Mouse (Mus musculus) retina, adult 2 months (tissue): Measurements from ENCODE around the gene Irf4.

ENCODE experiments used
- DNase-seq: peaks from one replicate; pipeline ENCODE4 v3.0.0-alpha.2; 2012; ENCODE audit warnings: low read depth, low spot score

The Irf4 gene

DNA sequence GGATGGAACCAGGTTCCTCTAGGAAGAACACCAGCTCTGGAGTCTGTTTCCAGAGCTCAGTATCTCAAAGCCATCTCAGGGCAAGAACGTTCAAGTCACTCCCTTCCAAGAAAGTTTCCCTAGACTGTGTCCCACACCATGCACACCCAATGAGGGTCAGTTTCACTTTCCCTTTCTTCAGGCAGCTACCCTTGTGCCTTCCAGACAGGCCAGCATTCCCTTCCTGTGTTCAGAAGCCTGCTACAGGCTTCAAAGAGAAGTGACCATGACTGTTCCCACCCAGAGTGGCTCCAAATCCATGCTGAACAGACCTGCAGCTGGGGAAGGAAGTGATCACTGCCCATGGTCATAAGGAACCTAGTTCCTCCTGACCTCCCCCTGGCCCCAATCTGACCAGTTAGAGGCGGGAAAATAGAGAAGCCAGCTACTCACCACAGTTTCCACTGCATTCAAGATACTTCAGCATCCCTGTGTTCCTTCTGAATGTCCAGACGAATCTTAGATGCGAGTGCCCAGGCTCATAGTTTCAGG, 10.7 kb upstream of the Irf4 start:
- DNase-seq, result no peak

DNA sequence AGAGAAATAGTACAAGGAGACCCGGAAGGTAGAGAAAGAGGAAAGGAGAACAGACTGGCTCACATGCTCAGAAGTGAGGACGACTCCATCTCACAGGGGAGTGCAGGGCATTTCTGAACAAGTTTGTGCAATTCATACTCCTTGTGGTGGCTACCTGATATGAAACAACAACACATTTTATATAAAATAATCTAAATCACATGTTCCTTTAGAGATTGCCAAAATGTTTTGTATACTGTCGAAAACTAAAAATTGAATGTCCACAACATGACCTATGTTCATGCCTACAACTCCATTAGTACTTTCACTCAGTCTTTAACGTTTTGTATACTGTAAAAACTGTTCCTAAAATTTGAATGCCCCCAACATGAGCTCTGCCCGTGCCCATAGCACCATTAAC, 7.9 kb upstream of the Irf4 start:
- DNase-seq, result no peak

DNA sequence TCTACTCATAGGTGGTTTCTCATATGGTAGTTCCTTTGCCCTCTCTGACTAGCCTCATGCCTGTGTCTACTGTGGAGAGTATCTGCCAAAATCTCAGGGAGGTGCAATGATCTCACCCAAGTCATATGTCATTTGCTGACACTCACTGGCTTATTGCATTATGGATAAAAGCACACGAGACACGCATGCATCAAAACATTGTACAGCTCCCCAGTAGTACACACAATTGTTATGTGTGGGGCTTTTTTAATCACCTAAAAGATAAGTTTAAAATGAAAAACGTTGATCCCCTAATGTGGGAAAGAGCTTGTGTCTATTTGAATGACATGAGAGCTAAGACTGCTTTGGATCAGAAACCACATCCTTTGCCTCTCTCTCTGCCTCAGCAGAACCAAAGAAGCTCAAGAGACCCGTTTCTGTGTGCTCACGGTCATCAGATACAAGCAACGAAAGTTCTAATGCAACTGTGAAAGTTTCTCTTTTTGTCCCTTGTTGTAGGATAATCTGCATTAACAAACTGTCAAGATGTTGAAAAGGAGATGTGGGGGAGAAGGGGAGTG, 6.5 kb upstream of the Irf4 start:
- DNase-seq, result no peak

DNA sequence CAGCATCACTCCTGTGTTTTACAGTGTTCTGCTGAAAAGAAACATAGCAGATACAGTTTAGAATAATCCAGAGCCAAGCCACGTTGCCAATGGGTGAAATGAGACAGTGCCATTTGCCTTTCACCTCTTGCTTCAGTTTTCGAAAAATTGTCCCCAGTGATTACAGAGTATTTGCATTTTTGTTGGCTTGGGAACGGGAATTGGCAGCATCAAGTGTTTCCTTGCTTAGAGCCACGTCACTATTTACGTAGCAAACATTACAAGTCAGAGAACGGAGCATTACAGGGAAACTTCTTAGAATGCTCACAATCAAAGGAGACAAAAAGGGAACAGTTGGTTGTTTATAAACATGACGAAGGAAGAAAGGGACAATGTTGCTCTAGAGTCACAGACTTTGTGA, 3.9 kb upstream of the Irf4 start:
- no peak for DNase-seq

DNA sequence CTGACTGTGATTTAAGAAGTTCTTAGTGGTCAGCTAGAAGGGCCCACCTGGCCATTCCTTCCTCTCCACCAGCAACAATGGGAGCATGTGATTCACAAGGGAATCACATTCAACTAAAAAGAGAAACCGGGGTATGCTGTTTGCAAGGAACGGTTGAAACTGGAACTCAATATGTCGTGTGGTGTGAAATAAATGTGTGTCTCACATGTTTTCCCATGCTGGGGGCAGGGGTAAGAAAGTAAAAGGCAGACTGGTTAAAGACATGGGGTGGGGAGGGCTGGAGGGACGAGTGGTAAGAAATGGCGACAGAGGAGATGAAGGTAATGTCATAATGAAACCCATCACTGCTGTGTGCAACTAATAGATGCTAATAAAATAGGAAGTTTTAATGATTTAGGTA, 2.0 kb upstream of the Irf4 start:
- DNase-seq, result no peak

DNA sequence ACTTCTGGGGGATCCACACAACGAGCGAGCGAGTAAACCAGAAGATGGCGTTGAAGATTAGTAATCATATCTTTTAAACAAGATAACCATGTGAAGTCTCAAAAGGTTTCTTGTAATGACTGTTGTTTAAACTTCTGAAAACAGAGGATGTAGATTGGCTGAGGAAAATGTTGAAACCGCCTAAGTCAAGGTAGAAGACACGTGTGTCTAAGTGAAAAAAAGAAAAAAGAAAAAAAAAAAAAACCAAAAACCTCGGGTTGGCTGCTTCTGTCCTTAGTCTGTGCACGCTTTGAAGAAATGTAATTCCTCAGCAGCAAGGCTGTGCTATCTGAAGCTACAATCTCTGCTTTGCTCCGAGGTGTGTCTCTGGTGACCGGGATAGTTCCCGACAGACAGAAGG, 1.5 kb upstream of the Irf4 start:
- DNase-seq, result no peak

DNA sequence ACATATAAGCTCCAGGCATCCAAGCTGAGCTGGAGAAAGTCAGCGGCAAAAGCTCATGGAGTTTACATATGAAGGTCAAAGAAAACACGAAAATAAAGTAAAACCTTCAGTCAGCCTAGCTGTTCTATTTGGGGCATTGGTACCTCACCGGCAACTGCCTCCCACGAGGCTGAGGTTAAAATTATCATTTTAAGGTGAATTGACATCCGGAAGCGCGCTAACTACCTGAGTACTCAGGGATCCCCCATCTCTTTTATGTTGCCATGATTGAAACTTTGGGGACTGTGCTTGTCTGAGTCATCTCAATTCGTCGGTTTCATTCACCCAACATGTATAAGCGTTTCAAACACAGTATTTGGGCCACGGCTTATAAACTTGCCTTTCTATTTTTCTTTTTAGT, 705 bp upstream of the Irf4 start:
- DNase-seq, result no peak

DNA sequence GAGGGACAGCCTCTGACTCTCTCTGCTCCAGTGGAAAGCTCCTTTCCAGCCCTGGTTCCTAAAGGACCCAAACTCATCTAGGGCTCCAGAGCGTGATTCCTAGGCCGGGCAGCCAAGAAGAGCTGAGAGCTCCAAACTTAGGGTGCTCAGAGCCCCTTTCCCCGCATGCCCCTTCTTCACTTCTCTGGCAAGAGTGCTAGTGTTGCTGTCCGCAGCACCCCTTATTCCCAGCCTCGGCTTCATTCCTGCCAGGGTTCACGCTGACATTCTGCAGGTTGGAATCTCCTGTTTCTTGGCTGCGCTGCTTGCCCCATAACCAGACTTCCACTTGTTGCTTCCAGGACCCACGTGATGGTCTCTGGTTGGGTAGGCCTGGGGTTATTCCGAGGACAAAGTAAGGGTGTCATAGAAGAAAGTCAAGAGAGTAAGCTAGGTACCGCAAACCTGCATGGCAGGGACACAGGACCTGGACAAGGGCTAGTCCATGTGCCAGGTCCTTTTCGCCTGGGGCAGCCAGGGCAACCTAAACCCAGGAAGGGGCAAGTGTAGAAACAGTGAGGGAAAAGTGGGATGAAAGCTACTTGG, 623 bp downstream of the Irf4 start:
- no peak for DNase-seq

DNA sequence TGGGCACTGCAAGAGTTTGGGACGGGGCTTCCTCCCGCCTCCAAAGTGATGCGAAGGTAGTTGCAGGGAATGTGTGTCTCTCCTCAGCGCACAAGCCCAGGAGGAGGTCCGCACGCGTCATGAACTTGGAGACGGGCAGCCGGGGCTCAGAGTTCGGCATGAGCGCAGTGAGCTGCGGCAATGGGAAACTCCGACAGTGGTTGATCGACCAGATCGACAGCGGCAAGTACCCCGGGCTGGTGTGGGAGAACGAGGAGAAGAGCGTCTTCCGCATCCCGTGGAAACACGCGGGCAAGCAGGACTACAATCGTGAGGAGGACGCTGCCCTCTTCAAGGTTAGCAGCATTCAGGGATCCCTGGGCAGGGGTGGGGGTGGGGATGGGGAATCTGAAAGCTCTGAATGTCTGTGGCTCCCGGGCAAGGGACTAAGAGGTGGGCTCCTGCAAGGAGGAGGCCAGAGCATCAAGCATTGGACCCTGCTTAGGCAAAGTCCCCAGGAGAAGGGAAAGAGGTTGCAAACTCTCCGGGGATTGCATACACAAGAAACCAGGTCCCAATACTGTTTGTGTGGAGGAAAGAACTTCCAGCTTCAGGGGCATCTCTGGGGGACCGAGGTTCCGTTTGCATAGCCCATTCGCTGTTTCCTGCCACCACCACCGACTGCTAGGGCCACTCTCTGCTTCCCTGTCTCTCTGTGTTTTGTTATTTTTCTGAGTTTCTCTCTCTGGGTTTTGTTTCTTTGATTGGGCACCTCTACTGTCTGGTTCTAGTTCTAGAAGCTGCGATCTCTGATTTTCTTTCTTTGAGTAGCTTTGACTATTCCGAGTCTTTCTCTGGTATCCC, 1.7 kb downstream of the Irf4 start:
- DNase-seq, result no peak

DNA sequence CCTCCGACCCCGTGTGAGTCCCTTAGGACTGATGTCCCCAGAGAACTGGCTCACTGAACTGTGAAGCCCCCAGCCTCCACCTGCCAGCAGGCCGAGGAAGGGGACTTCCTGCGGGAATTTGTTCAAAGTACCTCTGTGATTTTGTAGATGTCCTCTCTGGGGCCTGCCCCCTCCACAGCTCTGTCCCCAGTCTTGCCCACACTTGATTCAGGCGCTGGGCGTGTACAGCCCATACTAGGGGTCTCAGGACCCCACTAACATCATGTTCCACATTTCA, 2.2 kb downstream of the Irf4 start:
- no peak for DNase-seq

DNA sequence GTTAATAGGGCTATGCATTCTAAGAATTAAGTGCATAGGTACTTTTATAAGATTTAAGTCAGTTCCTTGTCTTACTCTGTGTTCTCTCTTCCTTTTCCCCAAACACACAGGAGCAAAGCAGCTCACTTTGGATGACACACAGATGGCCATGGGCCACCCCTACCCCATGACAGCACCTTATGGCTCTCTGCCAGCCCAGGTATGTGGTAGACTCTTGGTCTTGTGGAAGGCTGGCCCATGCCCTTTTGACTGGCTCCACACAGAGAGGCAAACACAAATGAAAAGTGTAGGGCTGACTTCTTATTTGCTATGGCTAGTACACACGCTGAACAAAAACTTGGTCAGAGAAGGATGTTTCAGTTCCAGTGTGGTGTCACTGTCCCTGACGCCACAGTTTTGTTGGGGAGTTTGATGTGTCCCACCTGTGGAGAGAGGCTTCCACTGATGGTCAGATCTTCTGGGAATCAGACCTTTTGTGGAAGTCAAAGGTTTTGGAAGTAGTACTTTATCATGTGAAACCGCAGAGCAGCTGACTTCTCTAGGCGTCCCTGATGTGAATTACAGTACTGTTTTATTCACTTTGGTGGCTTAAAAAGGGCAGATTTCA, 3.7 kb downstream of the Irf4 start:
- no peak for DNase-seq

DNA sequence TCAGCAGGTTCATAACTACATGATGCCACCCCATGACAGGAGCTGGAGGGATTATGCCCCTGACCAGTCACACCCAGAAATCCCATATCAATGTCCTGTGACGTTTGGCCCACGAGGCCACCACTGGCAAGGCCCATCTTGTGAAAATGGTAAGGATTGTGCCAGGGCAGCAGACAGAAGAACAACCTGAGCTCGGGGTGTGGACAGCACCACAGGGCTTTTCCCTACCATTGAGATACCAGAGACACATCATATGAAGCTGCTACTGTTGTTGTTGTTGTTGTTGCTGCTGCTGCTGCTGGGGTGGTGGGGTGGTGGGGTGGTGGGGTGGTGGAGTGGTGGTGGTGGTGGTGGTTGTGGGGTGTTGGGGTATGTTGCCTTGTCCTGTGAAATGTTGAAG, 4.4 kb downstream of the Irf4 start:
- DNase-seq, result no peak

DNA sequence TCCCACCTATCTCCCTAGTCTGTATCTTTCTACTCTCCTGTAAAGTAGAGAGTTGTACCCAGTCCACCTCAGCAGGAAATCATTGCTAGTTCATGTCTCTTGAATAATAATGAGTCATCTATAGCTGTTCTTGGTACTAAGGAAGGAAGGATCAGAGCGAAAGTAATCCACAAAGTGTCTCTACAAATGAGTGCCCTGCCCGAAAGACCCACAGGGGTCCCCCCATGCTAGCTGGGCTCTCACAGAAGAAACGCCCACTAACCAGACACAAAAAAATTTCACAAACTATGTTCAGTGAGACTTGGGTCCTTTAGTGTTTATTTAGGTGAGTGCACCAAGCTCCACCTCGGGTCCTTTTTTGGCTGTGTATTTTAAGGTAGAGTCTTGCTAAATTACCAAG, 5.0 kb downstream of the Irf4 start:
- DNase-seq, result no peak

DNA sequence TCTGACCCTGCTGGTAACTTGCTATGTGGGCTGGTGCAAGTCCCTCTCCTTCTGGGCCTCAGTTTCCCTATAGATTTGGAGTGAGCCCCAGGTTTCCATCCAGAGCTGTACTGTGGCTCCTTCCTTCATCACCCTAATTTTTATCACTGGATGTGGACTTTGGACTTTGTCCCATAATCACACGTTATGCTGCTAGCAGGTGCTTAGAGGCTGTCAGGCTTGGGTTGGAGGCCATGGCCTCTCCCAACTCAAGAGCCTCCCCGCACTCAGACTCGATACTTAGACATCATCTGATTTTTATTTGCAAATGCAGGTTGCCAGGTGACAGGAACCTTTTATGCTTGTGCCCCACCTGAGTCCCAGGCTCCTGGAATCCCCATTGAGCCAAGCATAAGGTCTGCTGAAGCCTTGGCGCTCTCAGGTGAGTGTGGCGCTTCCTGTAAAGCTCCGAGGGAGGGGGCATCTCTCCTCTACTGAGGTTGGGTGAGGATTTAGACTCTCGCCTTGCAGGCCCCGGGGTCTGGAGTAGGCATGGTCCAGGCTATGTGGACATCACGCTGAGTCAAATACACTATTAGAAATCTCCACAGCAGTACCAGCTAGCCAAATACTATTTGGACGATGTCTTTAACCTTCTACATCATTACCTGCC, 5.9 kb downstream of the Irf4 start:
- no peak for DNase-seq

DNA sequence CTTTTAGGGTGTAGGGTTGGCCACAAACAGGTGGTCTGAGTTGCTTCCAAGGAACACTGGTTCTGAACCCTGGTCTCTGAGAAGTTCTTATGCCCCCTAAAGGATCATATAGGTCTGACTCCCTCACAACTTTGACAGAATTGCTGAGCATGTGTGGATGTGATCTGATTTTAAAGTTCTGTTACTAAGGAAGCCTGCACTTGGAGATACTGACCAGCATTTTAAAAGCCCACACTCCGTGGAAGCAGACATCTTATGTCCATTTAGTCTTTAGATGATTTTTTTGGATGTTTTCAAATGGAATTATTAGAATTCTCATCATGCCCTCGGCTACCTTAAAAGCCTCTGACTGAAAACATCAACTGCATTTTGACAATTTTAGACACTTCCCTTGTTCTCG, 6.6 kb downstream of the Irf4 start:
- no peak for DNase-seq

DNA sequence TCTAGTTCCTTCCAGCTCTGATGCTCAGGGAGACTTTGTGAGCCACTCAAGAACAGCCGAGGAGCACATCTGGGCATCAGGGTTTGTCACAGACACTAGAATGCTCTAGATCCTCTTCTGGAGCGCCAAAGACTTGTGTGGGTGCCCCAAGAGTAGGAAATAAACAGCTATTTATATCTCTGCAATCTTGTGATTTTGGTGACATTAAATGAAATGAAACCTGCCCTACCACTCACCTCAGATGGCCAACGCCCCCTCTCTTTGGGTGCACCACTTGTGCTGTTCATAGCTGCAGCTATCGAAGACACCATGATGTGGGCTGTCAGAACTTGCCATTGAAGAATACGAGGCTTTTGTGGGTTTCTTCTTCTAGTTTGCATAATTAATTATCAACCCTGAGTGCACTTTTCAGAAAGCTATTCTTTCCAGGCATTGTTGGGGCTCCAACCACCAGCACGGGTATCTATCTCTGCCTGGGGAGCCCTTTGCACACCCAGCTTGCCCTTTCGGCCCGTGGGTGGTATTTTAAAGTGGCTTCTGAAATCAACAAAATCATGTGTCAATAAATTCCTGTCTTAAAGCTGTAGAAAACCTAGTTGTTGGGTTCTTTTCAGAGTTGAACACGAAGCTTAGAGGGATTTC, 7.1 kb downstream of the Irf4 start:
- no peak for DNase-seq

DNA sequence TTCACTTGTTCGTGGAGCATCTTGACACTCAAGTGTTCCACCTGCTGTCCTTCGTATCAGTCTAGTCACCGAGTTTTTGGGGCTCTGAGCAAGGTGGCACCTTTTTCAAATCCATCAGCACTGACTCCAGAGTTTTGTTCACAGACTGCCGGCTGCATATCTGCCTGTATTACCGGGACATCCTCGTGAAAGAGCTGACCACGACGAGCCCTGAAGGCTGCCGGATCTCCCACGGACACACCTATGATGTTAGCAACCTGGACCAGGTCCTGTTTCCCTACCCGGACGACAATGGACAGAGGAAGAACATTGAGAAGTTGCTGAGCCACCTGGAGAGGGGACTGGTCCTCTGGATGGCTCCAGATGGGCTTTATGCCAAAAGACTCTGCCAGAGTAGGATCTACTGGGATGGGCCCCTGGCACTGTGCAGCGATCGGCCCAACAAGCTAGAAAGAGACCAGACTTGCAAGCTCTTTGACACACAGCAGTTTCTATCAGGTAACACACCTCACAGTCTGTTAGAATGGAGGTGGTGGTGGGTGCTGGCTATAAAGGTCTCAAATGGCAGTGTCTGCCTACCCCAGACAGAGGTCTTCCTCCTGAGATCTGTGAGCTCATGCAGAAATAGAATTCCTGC, 8.4 kb downstream of the Irf4 start:
- DNase-seq, result no peak

DNA sequence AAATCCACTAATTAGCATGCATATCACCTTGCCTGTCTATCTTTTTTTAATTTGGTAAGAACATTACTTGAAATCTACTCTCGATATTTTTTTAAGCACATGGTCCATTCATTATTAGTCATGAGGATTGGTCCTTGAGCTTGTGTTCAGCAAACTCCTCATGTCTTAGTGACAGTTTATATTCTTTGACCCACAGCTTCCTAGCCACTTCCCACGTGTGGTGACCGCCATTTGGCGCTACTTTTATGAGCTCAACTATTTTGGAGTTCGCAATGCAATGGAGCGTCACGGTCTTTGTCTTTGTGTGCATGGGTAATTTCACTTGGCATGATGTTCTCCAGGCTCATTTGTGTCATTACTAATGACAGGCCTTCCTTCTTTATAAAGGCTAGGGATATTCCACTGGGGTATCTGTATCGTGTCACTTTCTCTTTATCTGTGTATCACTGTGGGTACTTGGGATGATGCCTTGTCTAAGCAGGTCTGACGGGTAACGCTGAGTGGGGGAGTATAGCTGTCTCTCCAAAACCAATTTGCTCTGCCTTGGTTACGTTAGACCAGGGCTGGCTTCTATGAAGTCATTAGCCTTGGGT, 9.9 kb downstream of the Irf4 start:
- DNase-seq, result no peak

DNA sequence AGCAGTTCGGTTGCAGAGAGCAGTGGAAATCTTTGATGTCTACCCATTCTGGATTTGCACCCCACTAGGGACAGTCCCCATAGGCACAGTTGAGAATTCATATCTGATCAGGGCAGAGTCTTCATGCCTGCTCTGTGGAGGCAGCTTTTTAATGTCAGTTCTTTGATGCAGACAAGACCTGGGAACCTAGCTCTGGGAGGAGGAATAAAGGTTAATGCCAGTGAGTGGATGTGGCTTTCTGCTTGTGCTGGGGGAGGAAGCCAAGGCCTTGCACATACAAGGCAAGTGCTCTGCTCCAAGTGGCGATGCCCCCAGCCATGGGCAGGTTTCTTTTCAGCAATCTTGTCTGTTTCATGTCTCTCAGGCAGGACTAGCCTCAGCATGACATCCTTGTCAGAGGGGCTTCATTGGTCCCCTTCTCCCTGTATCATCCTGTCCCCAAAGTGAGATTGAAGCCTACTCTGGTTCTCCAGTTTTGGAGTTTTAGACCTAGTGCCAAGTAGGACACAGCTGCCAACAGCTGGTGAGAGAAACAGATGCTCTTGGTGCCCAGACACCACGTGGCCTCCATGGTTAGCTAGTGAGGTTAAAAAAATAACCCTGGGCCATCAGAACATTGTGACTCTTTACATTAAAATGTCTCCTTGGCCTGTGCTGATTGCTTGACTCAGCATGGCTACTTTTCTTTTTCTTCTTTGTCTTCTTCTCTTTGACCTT, 11.5 kb downstream of the Irf4 start:
- DNase-seq, result no peak

DNA sequence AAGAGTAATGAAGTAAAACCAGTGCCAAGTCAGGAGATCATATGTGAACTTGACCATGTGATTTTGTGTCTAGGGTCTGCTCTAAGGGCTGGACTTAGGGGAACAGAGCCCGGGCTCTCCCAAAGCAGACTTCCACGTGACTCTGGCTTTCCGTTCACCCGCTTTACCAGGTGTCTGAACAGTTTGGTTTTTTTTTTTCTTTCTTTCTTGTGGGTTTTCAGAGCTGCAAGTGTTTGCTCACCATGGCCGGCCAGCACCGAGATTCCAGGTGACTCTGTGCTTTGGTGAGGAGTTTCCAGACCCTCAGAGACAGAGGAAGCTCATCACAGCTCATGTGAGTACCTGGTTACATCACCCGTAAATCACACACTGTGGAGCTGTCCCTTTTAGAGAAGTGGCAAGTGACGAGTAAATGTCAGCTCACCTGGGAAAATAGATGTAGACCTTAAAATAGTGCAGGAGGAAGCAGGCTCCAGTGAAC, 12.2 kb downstream of the Irf4 start:
- no peak for DNase-seq
